Mouse (Mus musculus): Measurements from ENCODE around the gene Hp1bp3.

Hp1bp3 gene

GRCm38 (mm10) chr4:138222396-138222795 is 6.3 kb downstream of the Hp1bp3 start:
- DNase-seq (ENCODE audit: extremely low read depth, low read depth), result no peak

- no peak for DNase-seq (ENCODE audit: extremely low read depth, low read depth)
Measured at GRCm38 (mm10) chr4:138223623-138224022, 7.5 kb downstream of the Hp1bp3 start.

- DNase-seq (ENCODE audit: extremely low read depth, low read depth), result no peak
Measured at GRCm38 (mm10) chr4:138246756-138247665, 30.9 kb downstream of the Hp1bp3 start.

- DNase-seq (ENCODE audit: extremely low read depth, low read depth), result peak; percentile 75
Measured at GRCm38 (mm10) chr4:138250088-138250960, 34.2 kb downstream of the Hp1bp3 start, which contains the start of the genes Sh2d5 and Kif17. Sh2d5 (plus strand) TSS chr4:138250403. Kif17 (plus strand) TSS chr4:138250435.

- DNase-seq (ENCODE audit: extremely low read depth, low read depth), result peak; percentile 36
Measured at GRCm38 (mm10) chr4:138251819-138252218, 35.7 kb downstream of the Hp1bp3 start.

GRCm38 (mm10) chr4:138252231-138252630 is 36.1 kb downstream of the Hp1bp3 start:
- DNase-seq (ENCODE audit: extremely low read depth, low read depth), result no peak

- DNase-seq (ENCODE audit: extremely low read depth, low read depth), result no peak
Measured at GRCm38 (mm10) chr4:138257116-138257687, 41.1 kb downstream of the Hp1bp3 start.

- no peak for DNase-seq (ENCODE audit: extremely low read depth, low read depth)
Measured at GRCm38 (mm10) chr4:138258663-138259062, 42.6 kb downstream of the Hp1bp3 start.

GRCm38 (mm10) chr4:138259482-138259881 is 43.4 kb downstream of the Hp1bp3 start:
- no peak for DNase-seq (ENCODE audit: extremely low read depth, low read depth)

GRCm38 (mm10) chr4:138261843-138262681 is 46.0 kb downstream of the Hp1bp3 start:
- peak; percentile 36 for DNase-seq (ENCODE audit: extremely low read depth, low read depth)

- DNase-seq (ENCODE audit: extremely low read depth, low read depth), result no peak
Measured at GRCm38 (mm10) chr4:138267869-138268268, 51.8 kb downstream of the Hp1bp3 start.

- DNase-seq (ENCODE audit: extremely low read depth, low read depth), result no peak
Measured at GRCm38 (mm10) chr4:138272011-138272997, 56.2 kb downstream of the Hp1bp3 start.

- no peak for DNase-seq (ENCODE audit: extremely low read depth, low read depth)
Measured at GRCm38 (mm10) chr4:138278346-138278745, 62.2 kb downstream of the Hp1bp3 start.

GRCm38 (mm10) chr4:138282834-138283233 is 66.7 kb downstream of the Hp1bp3 start:
- DNase-seq (ENCODE audit: extremely low read depth, low read depth), result peak; percentile 91

- DNase-seq (ENCODE audit: extremely low read depth, low read depth), result no peak
Measured at GRCm38 (mm10) chr4:138286411-138286810, 70.3 kb downstream of the Hp1bp3 start.

- DNase-seq (ENCODE audit: extremely low read depth, low read depth), result no peak
Measured at GRCm38 (mm10) chr4:138288691-138289090, 72.6 kb downstream of the Hp1bp3 start.

- no peak for DNase-seq (ENCODE audit: extremely low read depth, low read depth)
Measured at GRCm38 (mm10) chr4:138292028-138292427, 75.9 kb downstream of the Hp1bp3 start.

GRCm38 (mm10) chr4:138293261-138293948 is 77.3 kb downstream of the Hp1bp3 start:
- DNase-seq (ENCODE audit: extremely low read depth, low read depth), result no peak
